Mouse (Mus musculus) lung, postnatal 0 days (tissue): ENCODE data around the gene 5730522E02Rik. TPM values are rescaled to one million over a fixed set of nuclear protein-coding genes. Genes with fewer than 3 reads are reported as not detected.

Experiments used
- ATAC-seq: fragments of 200-750 bp; cut with Nextera tagmentation; 2 replicates; pipeline ENCODE4 v1.8.0; 2017; ENCODE audit warnings: moderate library complexity
- DNase-seq: peaks from one replicate; pipeline ENCODE4 v3.0.0-alpha.2; 2016; ENCODE audit warnings: low spot score
- H3K27ac ChIP-seq: fragments of 300-500 bp; sonication (generic); 2 replicates; pipeline ENCODE4 v1.5.1; 2014; ENCODE audit warnings: antibody characterized with exemption, mild to moderate bottlenecking, low read length, mixed read lengths
- H3K27me3 ChIP-seq: fragments of 300-500 bp; sonication (generic); replicated peaks from 2 replicates; pipeline ENCODE4 v1.6.1; 2014; ENCODE audit warnings: low read length, mixed read lengths; ENCODE audit not compliant: insufficient read depth
- H3K36me3 ChIP-seq: fragments of 300-500 bp; sonication (generic); 2 replicates; pipeline ENCODE4 v1.6.1; 2014; ENCODE audit warnings: low read length, mixed read lengths; ENCODE audit not compliant: insufficient read depth
- H3K4me1 ChIP-seq: fragments of 300-500 bp; sonication (generic); 2 replicates; pipeline ENCODE4 v1.6.1; 2014; ENCODE audit warnings: antibody characterized with exemption, low read depth, low read length, mixed read lengths; ENCODE audit not compliant: insufficient read depth
- H3K4me2 ChIP-seq: fragments of 300-500 bp; sonication (generic); replicated peaks from 2 replicates; pipeline ENCODE4 v1.6.1; 2014; ENCODE audit warnings: low read depth, mild to moderate bottlenecking, low read length, moderate library complexity, mixed read lengths
- H3K4me3 ChIP-seq: fragments of 300-500 bp; sonication (generic); 2 replicates; pipeline ENCODE4 v1.5.1; 2014; ENCODE audit warnings: low read depth, low read length
- H3K9ac ChIP-seq: fragments of 300-500 bp; sonication (generic); replicated peaks from 2 replicates; pipeline ENCODE4 v1.6.1; 2014; ENCODE audit warnings: low read depth, mild to moderate bottlenecking
- H3K9me3 ChIP-seq: fragments of 300-500 bp; sonication (generic); 2 replicates; pipeline ENCODE4 v1.6.1; 2016; ENCODE audit warnings: low read length, mixed read lengths
- CTCF ChIP-seq: IDR thresholded peaks from 2 replicates; pipeline ENCODE4 v1.5.1; 2016; ENCODE audit warnings: antibody characterized with exemption, mild to moderate bottlenecking
- EP300 ChIP-seq: IDR thresholded peaks from 2 replicates; pipeline ENCODE4 v1.6.1; 2016; ENCODE audit warnings: antibody characterized with exemption, mild to moderate bottlenecking, control low read depth
- WGBS: fragments of 180-500 bp; shearing (Covaris S2); extraction: QIAGEN DNeasy Blood & Tissue Kit; methylation state at CpG from one replicate; pipeline ENCODE4 v1.1.7; 2014; 5-methylcytosine and 5-hydroxymethylcytosine counted together
- polyA plus RNA-seq: library from polyadenylated mRNA; unstranded; fragments of >200 nt; fragmentation: Nextera tagmentation; extraction: Ambion mirVana; gene quantifications from 2 replicates; pipeline ENCODE4 v1.2.1, GENCODE M21; 2015

5730522E02Rik gene
- polyA plus RNA-seq, 1 experiment from 2014 or later, result 0.42 TPM

- H3K4me2 ChIP-seq, result no peak overlapping the region
- 81% methylated on average over 3 of the region's 3 CpGs for WGBS
- DNase-seq (no peak), ATAC-seq (no peak)
- H3K27me3 ChIP-seq, result no peaks in the 10 kb centered on the region
- no peak overlapping the region for H3K27ac ChIP-seq
- H3K9ac ChIP-seq, result no peak overlapping the region
- no peaks in the 10 kb centered on the region for H3K36me3 ChIP-seq
- H3K4me1 ChIP-seq, result no peaks in the 10 kb centered on the region
- no peak overlapping the region for H3K4me3 ChIP-seq
- TF ChIP-seq CTCF (no peak), EP300 (no peak)
- H3K9me3 ChIP-seq, result no peaks in the 10 kb centered on the region
These were observed 507.8 kb downstream of the 5730522E02Rik start for GRCm38 (mm10) chr11:25702791-25703190.

- DNase-seq (no peak), ATAC-seq (no peak)
- no peaks in the 10 kb centered on the region for H3K36me3 ChIP-seq
- WGBS, result 50% methylated on average over 6 of the region's 6 CpGs
- TF ChIP-seq EP300 (no peak), CTCF (no peak)
- no peak overlapping the region for H3K4me2 ChIP-seq
- no peak overlapping the region for H3K27ac ChIP-seq
- H3K4me1 ChIP-seq, result no peaks in the 10 kb centered on the region
- no peaks in the 10 kb centered on the region for H3K27me3 ChIP-seq
- no peaks in the 10 kb centered on the region for H3K9me3 ChIP-seq
- H3K4me3 ChIP-seq, result no peak overlapping the region
- H3K9ac ChIP-seq, result no peak overlapping the region
These were observed 512.9 kb downstream of the 5730522E02Rik start for GRCm38 (mm10) chr11:25697508-25698193.

GRCm38 (mm10) chr11:25696168-25696567, 514.4 kb downstream of the 5730522E02Rik start:
- no peak for ATAC-seq
- Histone ChIP-seq H3K4me1 (no peaks in the 10 kb centered on the region), H3K27ac (no peak overlapping the region), H3K36me3 (no peaks in the 10 kb centered on the region), H3K27me3 (no peaks in the 10 kb centered on the region), H3K4me3 (no peak overlapping the region), H3K4me2 (no peak overlapping the region), H3K9ac (no peak overlapping the region), H3K9me3 (no peaks in the 10 kb centered on the region)
- no peak for TF ChIP-seq EP300
- no peak for TF ChIP-seq CTCF
- WGBS, result 76% methylated on average over 5 of the region's 5 CpGs
- DNase-seq, result no peak

GRCm38 (mm10) chr11:25684731-25685130, 525.8 kb downstream of the 5730522E02Rik start:
- WGBS, result 76% methylated on average over 4 of the region's 4 CpGs
- TF ChIP-seq CTCF (no peak), EP300 (no peak)
- no peaks in the 10 kb centered on the region for H3K9me3 ChIP-seq

GRCm38 (mm10) chr11:25679856-25680255, 530.7 kb downstream of the 5730522E02Rik start:
- ATAC-seq (no peak), DNase-seq (no peak)
- Histone ChIP-seq H3K4me2 (no peak overlapping the region), H3K36me3 (no peaks in the 10 kb centered on the region), H3K27me3 (no peaks in the 10 kb centered on the region), H3K4me3 (no peak overlapping the region), H3K27ac (no peak overlapping the region), H3K9ac (no peak overlapping the region), H3K4me1 (no peaks in the 10 kb centered on the region), H3K9me3 (no peaks in the 10 kb centered on the region)
- WGBS, result 52% methylated on average over 1 of the region's 1 CpGs
- TF ChIP-seq CTCF, result no peak
- TF ChIP-seq EP300, result no peak

More at GRCm38 (mm10) chr11:25684731-25685130, 525.8 kb downstream of the 5730522E02Rik start:
- H3K36me3 ChIP-seq, result no peaks in the 10 kb centered on the region
- H3K27ac ChIP-seq, result no peak overlapping the region
- no peak overlapping the region for H3K4me2 ChIP-seq
- no peak overlapping the region for H3K9ac ChIP-seq
- no peak for ATAC-seq
- H3K4me1 ChIP-seq, result no peaks in the 10 kb centered on the region
- DNase-seq, result no peak
- no peak overlapping the region for H3K4me3 ChIP-seq
- H3K27me3 ChIP-seq, result no peaks in the 10 kb centered on the region

- no peaks in the 10 kb centered on the region for H3K27me3 ChIP-seq
- TF ChIP-seq EP300 (no peak), CTCF (no peak)
- 75% methylated on average over 3 of the region's 3 CpGs for WGBS
- DNase-seq (no peak), ATAC-seq (no peak)
- no peaks in the 10 kb centered on the region for H3K4me1 ChIP-seq
- H3K36me3 ChIP-seq, result no peaks in the 10 kb centered on the region
- no peak overlapping the region for H3K4me2 ChIP-seq
- H3K9ac ChIP-seq, result no peak overlapping the region
- no peaks in the 10 kb centered on the region for H3K9me3 ChIP-seq
- H3K4me3 ChIP-seq, result no peak overlapping the region
- H3K27ac ChIP-seq, result no peak overlapping the region
These were observed 536.4 kb downstream of the 5730522E02Rik start for GRCm38 (mm10) chr11:25674194-25674593.
